Mouse (Mus musculus) liver, embryonic 15.5 days (tissue): ENCODE results near the gene Zdhhc17. TPM values are rescaled to one million over a fixed set of nuclear protein-coding genes. Genes with fewer than 3 reads are reported as not detected.

Experiments used
- ATAC-seq: fragments of 200-750 bp; cut with Nextera tagmentation; 2 replicates; pipeline ENCODE4 v1.8.0; 2017; ENCODE audit warnings: moderate number of reproducible peaks, mild to moderate bottlenecking, moderate library complexity; ENCODE audit not compliant: insufficient read depth
- H3K27ac ChIP-seq: fragments of 300-500 bp; sonication (generic); replicated peaks from 2 replicates; pipeline ENCODE4 v1.5.1; 2015; ENCODE audit warnings: mild to moderate bottlenecking, inconsistent platforms
- H3K27me3 ChIP-seq: fragments of 300-500 bp; sonication (generic); 2 replicates; pipeline ENCODE4 v1.6.1; 2015; ENCODE audit warnings: mild to moderate bottlenecking, inconsistent platforms
- H3K36me3 ChIP-seq: fragments of 300-500 bp; sonication (generic); replicated peaks from 2 replicates; pipeline ENCODE4 v1.6.1; 2015; ENCODE audit warnings: moderate library complexity, mild to moderate bottlenecking, inconsistent platforms
- H3K4me1 ChIP-seq: fragments of 300-500 bp; sonication (generic); replicated peaks from 2 replicates; pipeline ENCODE4 v1.6.1; 2015; ENCODE audit warnings: inconsistent platforms
- H3K4me2 ChIP-seq: fragments of 300-500 bp; sonication (generic); 2 replicates; pipeline ENCODE4 v1.6.1; 2015; ENCODE audit warnings: moderate library complexity, mild to moderate bottlenecking, inconsistent platforms
- H3K4me3 ChIP-seq: fragments of 300-500 bp; sonication (generic); replicated peaks from 2 replicates; pipeline ENCODE4 v1.5.1; 2015; ENCODE audit warnings: mild to moderate bottlenecking, inconsistent platforms
- H3K9ac ChIP-seq: fragments of 300-500 bp; sonication (generic); 2 replicates; pipeline ENCODE4 v1.6.1; 2015; ENCODE audit warnings: moderate library complexity, mild to moderate bottlenecking, inconsistent platforms
- H3K9me3 ChIP-seq: fragments of 300-500 bp; sonication (generic); replicated peaks from 2 replicates; pipeline ENCODE4 v1.6.1; 2016; ENCODE audit warnings: inconsistent platforms
- WGBS: fragments of 180-500 bp; shearing (Covaris S2); methylation state at CpG from one replicate; pipeline ENCODE4 v1.1.7; 2015; ENCODE audit warnings: mixed read lengths; ENCODE audit not compliant: insufficient replicate concordance; 5-methylcytosine and 5-hydroxymethylcytosine counted together
- polyA plus RNA-seq: library from polyadenylated mRNA; unstranded; fragments of >200 nt; fragmentation: Nextera tagmentation; extraction: Ambion mirVana; gene quantifications from 2 replicates; pipeline ENCODE4 v1.2.1, GENCODE M21; 2015

The Zdhhc17 gene
- polyA plus RNA-seq, 1 experiment from 2014 or later, result 5.1 TPM

GRCm38 (mm10) chr10:111004220-111004619 lies 5.7 kb downstream of the Zdhhc17 start:
- Histone ChIP-seq H3K4me1 (peaks cover 51% of the 10 kb centered on the region), H3K27me3 (no peaks in the 10 kb centered on the region), H3K9ac (no peak overlapping the region), H3K36me3 (no peaks in the 10 kb centered on the region), H3K27ac (no peak overlapping the region), H3K4me2 (no peak overlapping the region), H3K4me3 (no peak overlapping the region), H3K9me3 (no peaks in the 10 kb centered on the region)
- no peak for ATAC-seq
- WGBS, result 51% methylated on average over 6 of the region's 6 CpGs

GRCm38 (mm10) chr10:110999201-110999600 lies 10.7 kb downstream of the Zdhhc17 start:
- H3K4me2 ChIP-seq, result no peak overlapping the region
- H3K9me3 ChIP-seq, result no peaks in the 10 kb centered on the region

DNA sequence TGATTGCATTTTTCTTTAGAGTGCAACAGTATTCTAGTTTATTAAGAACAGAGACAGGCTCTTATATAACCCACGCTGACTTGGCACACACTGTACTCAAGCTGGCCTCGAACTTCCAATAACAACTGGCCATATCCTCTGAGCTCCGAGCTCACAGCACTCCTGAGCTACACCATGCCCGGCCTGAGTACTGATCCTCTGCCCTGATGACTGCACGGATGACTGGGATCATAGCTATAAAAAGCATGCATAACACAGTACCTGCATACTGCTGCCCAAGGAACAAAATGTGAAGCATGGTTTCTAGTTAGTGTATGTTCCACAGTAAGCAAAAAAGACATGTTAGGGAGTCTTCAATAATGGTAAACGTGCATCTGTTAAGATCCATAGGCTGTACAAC lies 12.8 kb downstream of the Zdhhc17 start:
- Histone ChIP-seq H3K4me2 (no peak overlapping the region), H3K4me1 (peaks cover 24% of the 10 kb centered on the region), H3K4me3 (no peak overlapping the region), H3K9ac (no peak overlapping the region), H3K27ac (no peak overlapping the region), H3K9me3 (no peaks in the 10 kb centered on the region), H3K36me3 (no peaks in the 10 kb centered on the region), H3K27me3 (no peaks in the 10 kb centered on the region)
- 72% methylated on average over 6 of the region's 6 CpGs for WGBS
- ATAC-seq, result no peak

More at GRCm38 (mm10) chr10:110999201-110999600, 10.7 kb downstream of the Zdhhc17 start:
- no peak for ATAC-seq
- Histone ChIP-seq H3K27me3 (no peaks in the 10 kb centered on the region), H3K4me3 (no peak overlapping the region), H3K27ac (no peak overlapping the region), H3K9ac (no peak overlapping the region), H3K36me3 (no peaks in the 10 kb centered on the region), H3K4me1 (peaks cover 17% of the 10 kb centered on the region)
- WGBS, result 66% methylated on average over 5 of the region's 5 CpGs

DNA sequence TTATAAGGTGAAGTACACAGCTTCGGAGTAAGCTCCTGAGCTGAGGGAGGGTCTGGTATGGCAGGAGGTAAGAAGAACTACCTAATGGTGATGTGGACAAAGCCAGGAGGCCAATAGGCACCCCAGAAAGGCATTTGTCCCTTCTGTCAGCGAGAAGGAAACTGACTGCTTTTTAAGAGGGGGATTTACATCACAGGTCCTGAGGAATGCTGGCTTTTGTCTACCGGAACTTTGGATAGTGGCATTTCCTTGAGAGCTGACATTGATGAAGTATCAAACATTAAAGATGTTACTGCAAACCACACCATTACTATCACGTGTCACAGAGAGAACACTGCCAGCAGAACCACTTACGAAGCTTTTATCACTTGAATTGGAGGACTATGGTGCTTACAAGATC lies 15.2 kb downstream of the Zdhhc17 start:
- whole genome bisulfite sequencing, result 66% methylated on average over 5 of the region's 5 CpGs
- H3K27me3 ChIP-seq, result no peaks in the 10 kb centered on the region
- no peak overlapping the region for H3K27ac ChIP-seq
- no peak overlapping the region for H3K4me3 ChIP-seq
- H3K4me2 ChIP-seq, result no peak overlapping the region
- ATAC-seq, result no peak
- no peak overlapping the region for H3K9ac ChIP-seq
- no peaks in the 10 kb centered on the region for H3K36me3 ChIP-seq
- no peaks in the 10 kb centered on the region for H3K9me3 ChIP-seq
- H3K4me1 ChIP-seq, result peaks cover 38% of the 10 kb centered on the region

- WGBS, result 60% methylated on average over 5 of the region's 5 CpGs
- Histone ChIP-seq H3K27me3 (no peaks in the 10 kb centered on the region), H3K27ac (0 out of 2 replicates have a peak overlapping the region, but pooled peaks have one; percentile 14)
Observed at GRCm38 (mm10) chr10:110993249-110993648, 16.7 kb downstream of the Zdhhc17 start.

DNA sequence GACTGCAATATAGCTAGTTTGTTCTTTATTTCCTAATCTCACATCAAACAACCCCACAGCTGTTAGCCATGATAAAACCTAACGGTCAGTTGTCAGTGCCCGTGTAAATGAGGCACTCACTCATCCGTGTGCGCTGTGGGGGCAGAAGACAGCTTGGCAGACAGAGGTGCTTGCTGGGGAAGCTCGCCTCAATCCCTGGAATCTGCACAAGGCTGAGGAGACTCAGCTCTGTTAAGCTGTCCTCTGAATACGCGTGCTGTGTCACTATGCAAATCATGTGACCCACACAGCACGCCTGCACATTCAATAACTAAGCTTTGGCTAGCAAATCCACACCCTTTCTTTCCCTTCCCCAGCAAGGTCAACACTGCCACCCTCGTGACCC lies 17.9 kb downstream of the Zdhhc17 start:
- peak overlapping the region; percentile 27; the same call in 1 of the 2 replicates for H3K9ac ChIP-seq
- no peak overlapping the region for H3K4me3 ChIP-seq
- 11% methylated on average over 9 of the region's 9 CpGs for WGBS
- H3K4me2 ChIP-seq, result peak overlapping the region; percentile 46
- no peaks in the 10 kb centered on the region for H3K9me3 ChIP-seq
- H3K36me3 ChIP-seq, result no peaks in the 10 kb centered on the region
- no peaks in the 10 kb centered on the region for H3K27me3 ChIP-seq
- peak; percentile 76 for ATAC-seq
- peak overlapping the region; percentile 53 for H3K27ac ChIP-seq
- H3K4me1 ChIP-seq, result peaks cover 32% of the 10 kb centered on the region

More at GRCm38 (mm10) chr10:110993249-110993648, 16.7 kb downstream of the Zdhhc17 start:
- no peaks in the 10 kb centered on the region for H3K9me3 ChIP-seq
- no peak overlapping the region for H3K9ac ChIP-seq
- no peak overlapping the region for H3K4me2 ChIP-seq
- no peak overlapping the region for H3K4me3 ChIP-seq
- no peaks in the 10 kb centered on the region for H3K36me3 ChIP-seq
- peaks cover 32% of the 10 kb centered on the region for H3K4me1 ChIP-seq
- no peak for ATAC-seq

DNA sequence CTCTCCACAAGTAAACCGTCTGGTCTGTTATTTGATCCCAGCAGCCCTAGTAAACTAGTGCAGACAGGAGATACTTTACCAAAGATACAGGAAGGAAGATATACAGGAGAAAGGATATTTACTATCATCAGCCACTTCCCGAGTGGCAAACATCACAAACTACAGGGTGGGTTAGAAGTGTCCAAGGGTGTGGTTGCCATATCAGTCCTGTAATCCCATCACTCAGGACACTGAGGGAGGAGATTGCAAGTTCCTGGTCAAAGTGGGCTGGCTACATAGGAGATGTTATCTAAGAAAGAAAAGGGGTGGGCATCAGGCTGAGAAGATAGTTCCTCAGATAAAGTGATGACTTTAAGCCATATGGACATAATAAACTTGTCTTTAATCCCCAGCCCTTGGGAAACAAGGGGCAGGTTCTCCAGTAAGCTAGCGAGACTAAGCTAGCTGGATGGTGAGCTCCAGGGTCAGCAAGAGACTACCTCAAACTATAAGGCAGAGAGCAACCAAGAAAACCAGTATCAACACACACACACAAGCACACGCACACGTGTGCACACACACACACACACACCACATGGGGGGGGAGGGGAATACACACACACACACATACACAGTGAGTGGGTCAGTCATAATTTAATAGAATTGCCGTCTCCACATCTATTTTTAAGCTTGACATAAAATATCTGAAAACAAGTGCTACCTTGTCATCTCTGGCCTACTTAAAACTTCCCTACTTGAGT lies 18.5 kb downstream of the Zdhhc17 start:
- Histone ChIP-seq H3K27me3 (no peaks in the 10 kb centered on the region), H3K9ac (peak overlapping the region; percentile 27; the same call in 1 of the 2 replicates), H3K9me3 (no peaks in the 10 kb centered on the region), H3K27ac (peak overlapping the region; percentile 53), H3K4me1 (peaks cover 30% of the 10 kb centered on the region), H3K4me2 (peak overlapping the region; percentile 46), H3K36me3 (no peaks in the 10 kb centered on the region), H3K4me3 (no peak overlapping the region)
- 27% methylated on average over 6 of the region's 6 CpGs for WGBS
- no peak for ATAC-seq

DNA sequence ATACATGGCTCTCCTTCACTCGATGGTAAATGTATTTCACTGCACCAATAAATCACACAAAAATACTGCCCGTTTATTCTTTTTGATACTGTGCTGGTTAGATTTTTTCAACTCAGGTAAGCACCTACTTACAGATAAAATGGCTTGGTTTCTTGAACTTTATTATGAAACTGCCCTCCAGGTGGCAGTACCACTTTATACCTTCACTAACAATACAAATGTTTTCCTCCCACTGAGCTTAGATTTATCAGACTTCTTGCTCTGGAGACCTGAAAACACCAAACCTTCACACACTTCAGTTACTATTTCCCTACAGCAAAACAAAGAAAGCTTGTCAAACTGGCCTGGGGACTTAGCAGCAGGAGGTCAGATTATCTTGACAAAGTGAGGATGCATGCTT lies 20.2 kb downstream of the Zdhhc17 start:
- 58% methylated on average over 2 of the region's 2 CpGs for WGBS
- no peak overlapping the region for H3K27ac ChIP-seq

DNA sequence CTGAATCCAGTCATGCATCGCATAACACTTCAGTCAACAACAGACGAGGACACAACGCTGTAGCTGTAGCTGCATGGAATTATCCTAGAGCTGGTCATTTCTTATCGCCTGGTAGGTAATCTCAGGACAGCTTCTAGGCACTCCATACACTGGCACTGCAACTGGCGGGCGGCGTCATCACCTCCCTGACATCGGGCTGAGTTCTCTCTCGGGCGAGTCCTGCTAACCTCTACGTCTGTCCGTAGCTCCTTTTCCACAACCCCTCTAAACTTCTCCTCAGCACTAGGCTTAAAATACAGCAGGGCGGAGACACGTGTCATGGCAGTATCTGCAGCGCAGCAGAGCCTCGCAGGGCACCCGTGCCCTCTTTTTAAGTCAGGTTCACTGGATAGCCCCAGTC lies 23.3 kb downstream of the Zdhhc17 start:
- H3K27ac ChIP-seq, result no peak overlapping the region
- H3K9me3 ChIP-seq, result no peaks in the 10 kb centered on the region
- no peak overlapping the region for H3K4me2 ChIP-seq
- no peaks in the 10 kb centered on the region for H3K36me3 ChIP-seq
- WGBS, result 75% methylated on average over 17 of the region's 17 CpGs
- H3K27me3 ChIP-seq, result no peaks in the 10 kb centered on the region
- H3K4me1 ChIP-seq, result peaks cover 9% of the 10 kb centered on the region
- no peak overlapping the region for H3K4me3 ChIP-seq
- no peak overlapping the region for H3K9ac ChIP-seq
- no peak for ATAC-seq

More for the DNA sequence above, 20.2 kb downstream of the Zdhhc17 start:
- no peaks in the 10 kb centered on the region for H3K27me3 ChIP-seq
- H3K36me3 ChIP-seq, result no peaks in the 10 kb centered on the region
- no peak overlapping the region for H3K4me3 ChIP-seq
- H3K9me3 ChIP-seq, result no peaks in the 10 kb centered on the region
- peaks cover 27% of the 10 kb centered on the region for H3K4me1 ChIP-seq
- H3K9ac ChIP-seq, result no peak overlapping the region
- ATAC-seq, result no peak
- H3K4me2 ChIP-seq, result no peak overlapping the region

DNA sequence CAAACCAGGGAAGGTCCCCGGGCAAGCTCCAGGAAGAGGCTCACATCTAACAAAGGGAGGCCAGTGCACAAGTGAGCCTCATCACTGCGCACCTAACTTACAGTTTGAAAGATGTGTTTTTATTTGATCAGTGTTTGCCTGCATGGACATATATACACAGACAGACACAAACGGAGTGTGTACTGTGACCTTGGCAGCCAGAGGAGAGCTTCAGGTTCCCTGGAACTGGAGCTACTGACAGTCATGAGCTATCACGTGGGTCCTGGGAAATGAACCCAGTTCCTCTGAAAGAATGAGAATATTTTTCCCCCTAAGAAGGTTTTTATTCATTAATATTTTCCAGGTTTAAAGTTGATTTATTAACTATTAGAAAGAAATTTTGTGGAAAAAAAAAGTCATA lies 27.2 kb downstream of the Zdhhc17 start:
- no peaks in the 10 kb centered on the region for H3K27me3 ChIP-seq
- 78% methylated on average over 4 of the region's 4 CpGs for WGBS
- no peak overlapping the region for H3K4me2 ChIP-seq
- H3K4me1 ChIP-seq, result peaks cover 16% of the 10 kb centered on the region; the same call in 1 of the 2 replicates
- H3K4me3 ChIP-seq, result no peak overlapping the region
- H3K9me3 ChIP-seq, result no peaks in the 10 kb centered on the region
- no peak for ATAC-seq
- no peak overlapping the region for H3K9ac ChIP-seq
- peaks cover 3% of the 10 kb centered on the region; the same call in 1 of the 2 replicates for H3K36me3 ChIP-seq
- H3K27ac ChIP-seq, result no peak overlapping the region

GRCm38 (mm10) chr10:110980441-110980840 lies 29.5 kb downstream of the Zdhhc17 start:
- WGBS, result 74% methylated on average over 6 of the region's 6 CpGs
- ATAC-seq, result no peak

More at GRCm38 (mm10) chr10:110980441-110980840, 29.5 kb downstream of the Zdhhc17 start:
- no peaks in the 10 kb centered on the region for H3K27me3 ChIP-seq
- H3K36me3 ChIP-seq, result peaks cover 3% of the 10 kb centered on the region; the same call in 1 of the 2 replicates
- peaks cover 16% of the 10 kb centered on the region; the same call in 1 of the 2 replicates for H3K4me1 ChIP-seq
- no peak overlapping the region for H3K27ac ChIP-seq
- no peaks in the 10 kb centered on the region for H3K9me3 ChIP-seq
- H3K4me3 ChIP-seq, result no peak overlapping the region
- no peak overlapping the region for H3K9ac ChIP-seq
- H3K4me2 ChIP-seq, result no peak overlapping the region
